Mouse (Mus musculus): ENCODE results near the gene Dlg2. TPM values are rescaled to one million over a fixed set of nuclear protein-coding genes. Genes with fewer than 3 reads are reported as not detected.

Gene Dlg2
- total and polyA plus RNA-seq, 3 experiments: 0.72 to 1.9 (median 1.7) TPM

DNA sequence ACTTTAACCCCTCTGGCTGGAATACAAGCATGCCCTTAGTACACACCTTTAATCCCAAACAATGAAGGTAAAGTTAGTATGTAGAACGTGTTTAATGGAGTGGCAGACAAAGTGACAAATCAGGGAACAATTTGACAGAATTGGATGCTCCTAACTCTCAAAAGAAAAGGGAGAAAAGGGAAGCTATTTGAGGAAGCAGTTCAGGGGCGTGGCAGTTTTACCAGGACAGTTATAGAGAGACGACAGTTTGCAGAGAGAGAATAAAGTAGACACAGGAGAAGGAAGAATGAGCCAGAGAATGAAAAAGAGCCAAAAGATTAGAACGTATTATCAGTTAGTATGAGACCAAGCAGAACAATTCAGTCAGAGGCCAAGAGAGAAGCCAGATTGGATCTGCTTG, 1122.1 kb downstream of the Dlg2 start:
- no peak overlapping the region for H3K4me3 ChIP-seq

DNA sequence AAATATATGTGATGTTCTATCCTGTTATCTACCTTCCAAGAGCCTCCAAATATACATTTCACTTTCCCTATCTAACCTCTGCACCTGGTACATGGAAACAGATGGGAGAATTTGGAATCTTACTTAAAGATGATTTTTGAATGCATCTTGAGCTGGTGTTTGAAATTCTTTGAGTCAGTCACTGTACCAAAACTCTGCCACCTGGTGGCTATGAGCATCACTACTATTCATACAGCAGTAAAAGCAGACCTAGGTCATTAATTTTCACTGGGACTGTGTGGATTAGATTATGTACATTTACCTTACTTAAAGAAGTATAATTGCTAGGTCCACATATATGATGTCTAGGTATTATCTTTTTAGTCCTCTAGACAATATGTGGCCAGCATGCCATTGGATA, 1124.8 kb downstream of the Dlg2 start:
- Histone ChIP-seq H3K4me3 (no peak overlapping the region), H3K79me2 (replicated peaks; ENCODE audit: control insufficient read depth, insufficient read depth, low read length) (no peaks in the 10 kb centered on the region), H3K27ac (no peak overlapping the region), H3K9ac (ENCODE audit: low read depth, low read length) (no peak overlapping the region), H3K4me1 (ENCODE audit: control insufficient read depth, insufficient read depth, low read length) (no peaks in the 10 kb centered on the region), H3K36me3 (ENCODE audit: control insufficient read depth, insufficient read depth, low read length) (no peaks in the 10 kb centered on the region), H3K27me3 (ENCODE audit: control insufficient read depth, insufficient read depth, low read length) (no peaks in the 10 kb centered on the region)
- intact Hi-C loops (cut with DNase I): no loop called here
- TF ChIP-seq CTCF (IDR thresholded peaks at IDR 0.05) (peak; percentile 23; the same call in 1 of the 2 replicates), EP300 (IDR thresholded peaks at IDR 0.05; ENCODE audit: insufficient read depth, low read depth, low read length) (no peak), POLR2A (IDR thresholded peaks at IDR 0.05; ENCODE audit: insufficient read depth, low read depth, low read length) (no peak)
- DNase-seq: no peak

More for the DNA sequence above, 1122.1 kb downstream of the Dlg2 start:
- no peaks in the 10 kb centered on the region for H3K4me1 ChIP-seq (ENCODE audit: control insufficient read depth, insufficient read depth, low read length)
- intact Hi-C loops (cut with DNase I): no loop called here
- TF ChIP-seq EP300 (IDR thresholded peaks at IDR 0.05; ENCODE audit: insufficient read depth, low read depth, low read length) (no peak), CTCF (IDR thresholded peaks at IDR 0.05) (no peak), POLR2A (IDR thresholded peaks at IDR 0.05; ENCODE audit: insufficient read depth, low read depth, low read length) (no peak)
- H3K9ac ChIP-seq (ENCODE audit: low read depth, low read length): no peak overlapping the region
- WGBS: 36% methylated on average over 4 of the region's 4 CpGs
- H3K36me3 ChIP-seq (ENCODE audit: control insufficient read depth, insufficient read depth, low read length): no peaks in the 10 kb centered on the region
- no peaks in the 10 kb centered on the region for H3K79me2 ChIP-seq (replicated peaks; ENCODE audit: control insufficient read depth, insufficient read depth, low read length)
- H3K27ac ChIP-seq: no peak overlapping the region
- DNase-seq: no peak
- no peaks in the 10 kb centered on the region for H3K27me3 ChIP-seq (ENCODE audit: control insufficient read depth, insufficient read depth, low read length)

DNA sequence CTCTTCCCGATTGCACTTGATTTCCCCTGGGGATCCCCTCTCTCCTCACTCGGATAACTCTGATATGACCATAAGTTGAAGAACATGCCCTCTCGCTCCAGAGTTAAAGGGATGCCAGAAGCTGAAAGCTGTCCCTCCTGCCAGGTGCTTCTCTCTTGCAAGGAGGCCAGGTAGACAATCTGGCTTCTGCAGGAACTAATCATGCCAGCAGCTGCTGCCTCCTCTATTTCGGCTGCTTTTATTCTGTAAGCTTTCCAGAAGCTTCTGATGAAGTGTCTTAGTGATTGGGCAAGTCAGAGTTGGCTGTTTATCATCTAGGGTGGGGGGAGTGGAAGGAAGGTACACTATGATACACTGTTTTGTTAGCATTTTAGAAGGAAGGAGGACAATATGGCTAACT, 1127.1 kb downstream of the Dlg2 start:
- H3K27ac ChIP-seq: no peak overlapping the region
- no peak for TF ChIP-seq EP300 (IDR thresholded peaks at IDR 0.05; ENCODE audit: insufficient read depth, low read depth, low read length)
- TF ChIP-seq POLR2A (IDR thresholded peaks at IDR 0.05; ENCODE audit: insufficient read depth, low read depth, low read length): no peak
- no peak for TF ChIP-seq CTCF (IDR thresholded peaks at IDR 0.05)
- 40% methylated on average over 4 of the region's 4 CpGs for WGBS
- H3K36me3 ChIP-seq (ENCODE audit: control insufficient read depth, insufficient read depth, low read length): no peaks in the 10 kb centered on the region
- no peak overlapping the region for H3K4me3 ChIP-seq
- no peak overlapping the region for H3K9ac ChIP-seq (ENCODE audit: low read depth, low read length)
- no peaks in the 10 kb centered on the region for H3K27me3 ChIP-seq (ENCODE audit: control insufficient read depth, insufficient read depth, low read length)
- no peaks in the 10 kb centered on the region for H3K4me1 ChIP-seq (ENCODE audit: control insufficient read depth, insufficient read depth, low read length)
- no peak for DNase-seq
- no peaks in the 10 kb centered on the region for H3K79me2 ChIP-seq (replicated peaks; ENCODE audit: control insufficient read depth, insufficient read depth, low read length)
- intact Hi-C loops (cut with DNase I): no loop called here

DNA sequence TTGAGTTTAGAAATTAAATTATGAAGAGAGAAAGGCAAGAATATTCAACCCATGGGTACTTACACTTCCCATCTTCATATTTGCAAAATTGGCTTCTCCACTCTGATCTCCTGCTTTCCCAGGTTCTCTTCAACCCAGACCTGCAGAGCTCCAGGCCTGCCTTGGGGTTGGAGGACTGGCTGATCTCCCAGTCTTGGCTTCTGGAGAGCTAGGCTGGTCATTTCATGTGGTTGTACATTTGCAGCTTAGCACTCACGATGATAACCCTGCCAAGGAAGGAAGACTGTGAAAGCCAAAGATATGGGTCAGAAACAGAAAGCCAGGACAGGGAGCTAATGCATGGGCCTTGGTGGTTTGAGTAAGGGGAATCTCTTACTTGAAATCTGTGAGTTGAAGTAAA, 1176.6 kb downstream of the Dlg2 start:
- WGBS: 46% methylated on average over 1 of the region's 1 CpGs
- Histone ChIP-seq H3K9ac (ENCODE audit: low read depth, low read length) (no peak overlapping the region), H3K4me1 (ENCODE audit: control insufficient read depth, insufficient read depth, low read length) (no peaks in the 10 kb centered on the region), H3K4me3 (no peak overlapping the region), H3K27ac (no peak overlapping the region), H3K36me3 (ENCODE audit: control insufficient read depth, insufficient read depth, low read length) (no peaks in the 10 kb centered on the region), H3K27me3 (ENCODE audit: control insufficient read depth, insufficient read depth, low read length) (no peaks in the 10 kb centered on the region), H3K79me2 (replicated peaks; ENCODE audit: control insufficient read depth, insufficient read depth, low read length) (no peaks in the 10 kb centered on the region)
- TF ChIP-seq POLR2A (IDR thresholded peaks at IDR 0.05; ENCODE audit: insufficient read depth, low read depth, low read length) (no peak), EP300 (IDR thresholded peaks at IDR 0.05; ENCODE audit: insufficient read depth, low read depth, low read length) (no peak)
- intact Hi-C loops (cut with DNase I): no loop called here
- no peak for DNase-seq

DNA sequence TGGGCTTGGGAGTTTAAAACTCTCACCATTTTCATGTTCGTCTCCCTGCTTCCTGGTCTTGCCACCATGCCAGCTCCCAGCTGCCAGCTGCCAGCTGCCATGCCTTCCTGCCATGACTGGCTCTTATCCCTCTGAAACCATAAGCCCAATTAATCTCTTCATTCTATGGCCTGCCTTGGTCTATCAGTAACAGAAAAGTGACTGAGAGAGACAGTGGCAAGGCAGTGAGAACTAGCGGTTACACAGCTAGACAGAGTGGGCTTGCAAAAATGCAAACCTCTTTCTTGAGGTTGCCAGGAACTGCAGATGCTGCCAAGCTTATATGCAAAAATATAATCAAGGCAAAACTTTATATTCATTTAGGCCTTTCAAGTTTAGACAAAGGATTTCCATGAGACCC, 1183.0 kb downstream of the Dlg2 start:
- H3K27ac ChIP-seq: no peak overlapping the region
- no peaks in the 10 kb centered on the region for H3K79me2 ChIP-seq (replicated peaks; ENCODE audit: control insufficient read depth, insufficient read depth, low read length)
- WGBS: 55% methylated on average over 2 of the region's 2 CpGs
- no peak overlapping the region for H3K9ac ChIP-seq (ENCODE audit: low read depth, low read length)
- no peak overlapping the region for H3K4me3 ChIP-seq
- no peaks in the 10 kb centered on the region for H3K27me3 ChIP-seq (ENCODE audit: control insufficient read depth, insufficient read depth, low read length)
- no peak for DNase-seq
- no peaks in the 10 kb centered on the region for H3K36me3 ChIP-seq (ENCODE audit: control insufficient read depth, insufficient read depth, low read length)
- TF ChIP-seq POLR2A (IDR thresholded peaks at IDR 0.05; ENCODE audit: insufficient read depth, low read depth, low read length): no peak
- TF ChIP-seq CTCF (IDR thresholded peaks at IDR 0.05): no peak
- TF ChIP-seq EP300 (IDR thresholded peaks at IDR 0.05; ENCODE audit: insufficient read depth, low read depth, low read length): no peak
- H3K4me1 ChIP-seq (ENCODE audit: control insufficient read depth, insufficient read depth, low read length): no peaks in the 10 kb centered on the region
- intact Hi-C loops (cut with DNase I): no loop called here

DNA sequence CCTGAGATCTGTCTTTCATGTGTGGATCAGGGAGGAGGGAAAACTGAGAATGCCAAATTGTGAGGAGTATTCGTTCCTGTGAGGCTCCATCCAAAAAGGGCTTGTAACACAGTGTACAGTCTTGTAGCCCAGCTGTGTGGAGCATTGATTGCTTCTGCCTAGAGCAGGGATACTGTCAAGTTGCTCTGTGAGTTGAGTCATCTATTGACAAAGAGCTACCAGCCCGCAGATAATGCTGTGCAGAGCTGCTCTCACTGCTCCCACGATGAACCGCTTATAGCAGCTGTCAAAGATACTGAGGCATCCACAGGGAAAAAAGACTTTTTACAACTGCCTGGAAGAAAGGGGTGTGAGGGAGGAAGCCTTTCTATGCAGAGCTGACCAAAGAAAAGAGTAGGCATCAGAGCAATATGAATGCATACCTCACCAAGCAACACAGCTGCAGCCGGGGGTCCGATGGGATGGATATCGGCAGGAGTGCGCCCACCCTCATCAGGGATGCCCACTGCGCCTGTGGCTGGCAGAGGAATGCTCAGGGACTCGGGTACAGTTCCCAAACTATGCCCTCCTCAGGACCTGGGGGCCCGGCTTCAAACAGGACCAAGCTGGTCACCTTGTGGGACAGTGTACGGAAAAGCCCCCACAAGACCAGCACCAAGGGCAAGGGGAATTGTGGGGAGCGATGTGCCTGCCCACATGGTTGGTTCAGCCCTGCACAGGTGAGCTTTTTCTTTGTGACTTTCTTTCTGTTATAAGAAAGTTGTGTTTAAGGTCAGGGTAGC, 1196.0 kb downstream of the Dlg2 start:
- Histone ChIP-seq H3K27me3 (ENCODE audit: control insufficient read depth, insufficient read depth, low read length) (no peaks in the 10 kb centered on the region), H3K4me3 (no peak overlapping the region), H3K36me3 (ENCODE audit: control insufficient read depth, insufficient read depth, low read length) (no peaks in the 10 kb centered on the region), H3K79me2 (replicated peaks; ENCODE audit: control insufficient read depth, insufficient read depth, low read length) (no peaks in the 10 kb centered on the region), H3K4me1 (ENCODE audit: control insufficient read depth, insufficient read depth, low read length) (no peaks in the 10 kb centered on the region), H3K27ac (no peak overlapping the region), H3K9ac (ENCODE audit: low read depth, low read length) (no peak overlapping the region)
- TF ChIP-seq EP300 (IDR thresholded peaks at IDR 0.05; ENCODE audit: insufficient read depth, low read depth, low read length) (no peak), CTCF (IDR thresholded peaks at IDR 0.05) (no peak), POLR2A (IDR thresholded peaks at IDR 0.05; ENCODE audit: insufficient read depth, low read depth, low read length) (no peak)
- WGBS: 63% methylated on average over 13 of the region's 13 CpGs
- intact Hi-C loops (cut with DNase I): no loop called here
- DNase-seq: no peak
